Mouse (Mus musculus): ENCODE data around the gene Caprin1.

The Caprin1 gene

DNA sequence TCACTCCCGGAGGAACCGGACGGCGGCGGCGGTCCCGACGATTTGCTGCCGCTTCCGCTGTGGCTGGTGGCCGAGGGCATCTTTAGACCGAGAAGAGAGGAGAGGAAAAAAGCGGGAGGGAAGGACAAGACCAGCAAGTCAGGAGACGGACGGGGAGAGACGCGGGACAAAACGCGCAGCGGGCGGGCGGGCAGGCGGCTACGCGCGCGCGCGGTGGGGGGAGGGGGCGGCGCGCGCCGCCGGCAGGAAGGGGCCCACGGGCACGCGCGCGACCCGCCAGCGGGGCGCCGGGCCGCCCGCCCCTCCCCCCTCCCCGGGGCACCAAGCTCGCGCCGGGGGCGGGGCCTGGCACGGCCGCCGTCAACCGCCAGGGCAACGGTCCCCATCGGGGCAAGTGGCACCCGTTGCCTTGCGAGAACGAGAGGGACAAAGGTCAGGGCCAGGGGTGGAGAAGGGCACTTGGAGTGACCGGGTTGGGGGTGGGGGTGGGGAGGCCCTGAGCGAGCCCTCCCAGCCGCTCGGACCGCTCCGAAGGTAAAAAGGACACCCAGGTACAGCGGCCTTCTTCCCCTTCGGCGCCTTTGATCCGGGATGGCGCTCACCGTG is 485 bp downstream of the Caprin1 start:
- peak; percentile 69 for DNase-seq (ENCODE audit: low read depth, low spot score)

DNA sequence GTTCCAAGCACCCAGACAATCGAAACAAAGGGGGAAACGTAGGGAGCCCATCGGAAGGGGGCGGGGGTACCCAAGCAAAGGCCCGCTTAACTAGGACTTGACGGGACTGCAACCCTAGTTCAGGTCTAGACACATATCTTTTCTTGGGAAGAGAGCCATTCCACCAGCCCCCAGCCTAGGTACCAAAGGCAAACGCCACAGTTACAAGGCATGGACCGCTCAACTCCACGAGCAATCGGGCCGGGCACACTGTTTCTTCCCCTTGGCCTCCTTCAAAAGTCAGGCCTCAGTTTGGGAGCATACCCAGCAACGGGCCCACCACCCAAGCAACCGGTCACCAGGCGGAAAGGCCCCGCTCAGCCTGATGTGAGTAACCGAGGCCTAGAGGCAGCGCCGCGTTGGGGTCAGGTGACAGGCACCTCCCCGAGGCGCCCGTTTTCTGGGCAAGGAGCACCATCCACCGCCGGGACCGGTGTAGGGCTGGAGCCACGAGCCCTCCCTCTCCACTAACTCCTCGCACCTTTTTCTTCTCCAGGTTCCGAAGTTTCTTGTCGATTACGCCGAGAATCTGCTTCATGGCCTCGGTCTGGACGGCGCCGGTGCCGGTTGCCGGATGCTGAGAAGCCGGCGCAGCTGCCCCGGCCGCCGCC is 1.1 kb downstream of the Caprin1 start:
- DNase-seq (ENCODE audit: low read depth, low spot score) = peak; percentile 65

DNA sequence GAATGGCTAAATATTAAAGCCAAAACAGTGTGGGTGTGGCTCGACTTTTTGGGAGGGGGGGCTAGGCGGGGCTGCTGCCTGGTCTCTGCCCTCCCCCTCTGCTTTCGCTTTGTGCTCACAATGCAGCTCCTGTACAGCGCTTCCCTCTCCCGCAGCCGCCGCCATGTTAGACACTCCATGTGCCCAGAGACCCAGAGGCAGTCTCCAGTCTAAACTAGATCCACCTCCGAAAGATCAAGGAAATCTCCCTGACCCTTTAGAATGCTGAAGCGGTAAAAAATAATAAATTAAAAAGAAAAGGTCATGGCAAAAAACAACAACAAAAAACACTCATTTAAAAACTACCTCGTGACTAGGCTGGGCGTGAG is 1.6 kb downstream of the Caprin1 start:
- peak; percentile 93 for DNase-seq (ENCODE audit: low read depth, low spot score)

DNA sequence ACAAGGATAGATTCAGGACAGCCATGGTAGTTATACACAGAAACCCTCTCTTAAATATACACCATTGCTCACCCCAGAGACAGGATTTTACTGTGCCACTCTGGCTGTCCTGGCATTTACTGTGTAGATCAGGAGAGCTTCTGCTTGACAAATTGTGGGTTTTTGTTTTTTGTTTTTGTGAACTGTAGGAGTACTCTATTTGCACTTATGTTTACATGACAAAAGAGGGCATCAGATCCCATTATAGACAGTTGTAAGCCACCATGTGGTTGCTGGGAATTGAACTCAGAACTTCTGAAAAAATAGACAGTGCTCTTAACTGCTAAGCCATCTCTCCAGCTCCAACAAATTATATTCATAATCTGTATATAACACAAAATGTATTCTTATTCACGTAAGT is 5.4 kb downstream of the Caprin1 start:
- no peak for DNase-seq (ENCODE audit: low read depth, low spot score)

DNA sequence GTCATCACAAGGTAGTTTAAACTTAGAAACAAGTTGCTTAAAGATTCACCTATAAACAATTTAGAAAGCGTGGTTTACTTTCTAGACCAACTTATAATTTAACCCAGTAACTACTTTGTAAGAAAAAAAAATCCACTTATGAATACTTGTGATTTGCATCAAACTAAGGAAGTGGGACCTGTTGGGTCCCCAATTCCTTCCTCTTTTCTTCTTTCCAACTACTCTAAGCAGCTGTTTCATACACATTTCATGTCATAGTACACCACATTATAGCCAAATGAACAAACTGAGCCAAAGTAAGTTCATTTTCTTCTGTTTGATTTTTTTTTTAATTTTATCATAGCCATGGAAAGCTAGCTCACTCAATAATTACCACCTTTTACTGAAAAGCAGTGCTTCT is 11.7 kb downstream of the Caprin1 start:
- no peak for DNase-seq (ENCODE audit: low read depth, low spot score)

DNA sequence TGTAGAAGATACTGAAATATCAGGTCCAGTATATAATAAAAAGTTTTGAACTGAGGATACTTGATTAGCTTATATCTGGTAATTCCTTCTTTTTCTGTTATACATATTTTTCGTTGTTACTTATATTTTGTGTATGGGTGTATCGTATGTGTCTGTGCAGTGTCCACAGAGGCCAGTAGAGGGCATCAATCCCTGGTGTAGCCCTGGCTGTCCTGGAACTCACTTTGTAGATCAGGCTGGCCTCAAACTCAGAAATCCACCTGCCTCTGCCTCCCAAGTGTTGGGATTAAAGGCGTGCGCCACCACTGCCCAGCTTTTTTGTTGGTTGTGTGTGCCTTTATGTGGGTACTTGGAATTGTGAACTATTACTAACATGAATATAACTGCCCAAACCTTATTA is 12.8 kb downstream of the Caprin1 start:
- DNase-seq (ENCODE audit: low read depth, low spot score) = peak; percentile 67

DNA sequence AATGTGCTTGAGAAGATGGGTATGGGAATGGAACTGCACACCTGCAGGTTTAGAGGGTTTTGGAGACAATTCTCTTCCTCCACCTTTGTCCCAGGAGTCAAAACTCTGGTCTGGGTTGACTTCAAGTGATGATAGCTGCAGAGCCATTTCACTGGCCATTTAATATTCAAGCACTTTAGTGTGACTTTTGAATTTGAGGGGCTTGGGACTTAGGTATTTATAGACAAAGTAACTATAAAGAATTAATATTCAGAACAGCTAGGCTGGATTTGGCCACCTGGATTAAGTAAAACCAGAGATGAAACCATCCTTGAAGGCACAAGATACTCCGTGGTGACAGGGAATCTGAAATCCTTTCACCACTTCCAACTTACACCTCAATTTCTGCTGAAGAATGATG is 35.0 kb downstream of the Caprin1 start:
- no peak for DNase-seq (ENCODE audit: low read depth, low spot score)

DNA sequence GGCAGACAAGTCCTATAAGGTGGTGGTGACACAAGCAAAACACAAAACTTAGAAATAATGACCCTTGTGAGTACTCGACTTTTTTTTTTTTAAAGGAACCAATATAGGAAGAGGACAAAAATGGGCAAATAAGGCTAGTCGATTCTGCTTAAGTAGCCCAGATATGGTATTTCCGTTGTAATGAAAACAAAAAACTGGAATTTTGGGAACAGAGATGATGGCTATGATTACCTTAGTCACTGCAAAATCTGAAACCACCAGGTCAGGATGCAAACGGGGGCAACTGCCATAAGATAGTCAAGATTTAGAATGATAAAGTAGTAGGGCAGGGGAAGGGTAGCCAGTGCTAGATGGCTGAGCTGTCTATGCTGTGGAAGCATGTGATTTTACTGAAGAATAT is 35.5 kb downstream of the Caprin1 start:
- DNase-seq (ENCODE audit: low read depth, low spot score) = peak; percentile 44

DNA sequence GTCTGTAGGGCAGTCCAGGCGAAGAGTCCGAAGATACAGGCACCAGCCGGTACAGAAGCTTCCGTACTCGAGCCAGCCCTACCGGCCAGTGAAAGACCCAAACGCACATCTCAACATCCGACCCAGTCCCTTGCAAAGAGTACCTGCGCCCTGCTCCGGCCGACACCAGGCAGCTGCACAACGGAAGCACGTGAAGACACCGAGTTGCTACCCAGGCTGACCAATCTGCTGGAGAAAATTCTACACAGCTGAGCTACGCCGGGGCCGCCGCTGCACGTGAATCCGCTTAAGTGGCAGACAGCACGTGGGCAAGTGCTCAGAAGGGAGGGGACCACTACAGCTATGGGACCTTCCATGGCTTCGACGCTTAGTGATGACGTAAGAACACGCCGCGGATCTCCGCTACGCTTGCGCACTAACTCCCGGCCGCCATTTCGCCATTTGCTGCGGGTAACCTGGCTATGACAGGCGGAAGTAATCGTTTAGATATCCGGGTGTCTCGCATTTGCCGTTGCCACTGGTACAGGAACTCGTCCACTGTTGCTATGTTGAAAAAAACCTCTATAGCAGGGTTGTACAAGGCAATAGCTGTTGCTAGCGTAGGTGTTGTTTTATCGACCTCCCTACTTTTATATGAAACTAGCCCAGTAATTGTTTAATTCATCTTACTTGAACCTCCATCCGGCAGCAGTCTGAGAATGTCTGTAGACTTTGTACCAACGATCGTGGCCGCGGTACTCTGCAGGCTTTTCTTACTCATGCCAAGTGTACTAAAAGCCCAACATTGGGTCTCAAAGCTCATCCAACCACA is 36.3 kb downstream of the Caprin1 start, which contains the start of gene Nat10:
Nat10 (minus strand) TSS at position 365 of the 811 bp plus-strand sequence.
- peak; percentile 99 for DNase-seq (ENCODE audit: low read depth, low spot score)

DNA sequence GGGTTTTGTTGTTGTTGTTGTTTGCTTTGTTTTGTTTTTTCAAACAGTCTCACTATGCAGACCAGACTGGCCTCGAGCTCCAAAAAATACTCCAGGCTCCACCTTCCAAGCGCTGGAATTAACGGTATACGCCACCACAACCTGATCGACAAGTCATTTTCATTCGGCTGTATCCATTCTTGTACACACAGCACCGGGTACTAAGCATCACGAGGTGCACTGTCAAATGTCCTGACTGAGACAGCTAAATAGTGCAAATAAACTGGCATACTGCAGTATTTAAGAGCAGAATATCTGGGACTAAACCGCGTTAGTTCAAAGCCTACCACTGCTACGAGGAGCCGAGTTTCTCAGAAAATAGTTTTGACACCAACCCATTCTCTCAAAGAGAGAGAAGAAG is 37.0 kb downstream of the Caprin1 start:
- DNase-seq (ENCODE audit: low read depth, low spot score) = peak; percentile 54

DNA sequence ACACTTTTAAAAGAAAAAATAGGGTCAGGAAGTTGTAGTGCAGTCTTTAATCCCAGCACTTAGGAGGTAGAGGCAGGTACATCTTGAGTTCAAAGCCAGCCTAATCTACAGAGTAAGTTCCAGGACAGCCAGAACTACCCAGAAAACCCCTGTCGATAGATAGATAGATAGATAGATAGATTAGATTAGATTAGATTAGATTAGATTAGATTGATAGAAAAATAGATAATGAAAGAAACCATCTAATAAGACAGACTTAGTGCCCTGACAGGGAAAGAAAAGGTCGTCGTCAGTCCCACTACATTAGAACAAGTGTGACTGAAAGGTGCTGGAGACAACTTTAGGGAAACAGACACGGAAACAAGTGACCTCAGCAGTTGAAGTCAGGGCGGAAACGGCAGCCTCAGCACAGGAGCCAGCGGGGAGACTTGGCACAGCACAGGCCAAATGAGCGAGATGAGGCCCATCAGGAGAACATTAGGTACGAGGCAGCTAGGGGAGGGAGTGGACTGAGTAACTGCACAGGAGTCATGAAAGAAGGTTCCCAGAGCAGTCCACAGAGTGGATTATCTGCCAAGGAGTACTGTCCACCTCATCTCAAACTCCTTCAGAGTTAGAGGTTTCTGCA is 41.9 kb downstream of the Caprin1 start:
- DNase-seq (ENCODE audit: low read depth, low spot score) = no peak

DNA sequence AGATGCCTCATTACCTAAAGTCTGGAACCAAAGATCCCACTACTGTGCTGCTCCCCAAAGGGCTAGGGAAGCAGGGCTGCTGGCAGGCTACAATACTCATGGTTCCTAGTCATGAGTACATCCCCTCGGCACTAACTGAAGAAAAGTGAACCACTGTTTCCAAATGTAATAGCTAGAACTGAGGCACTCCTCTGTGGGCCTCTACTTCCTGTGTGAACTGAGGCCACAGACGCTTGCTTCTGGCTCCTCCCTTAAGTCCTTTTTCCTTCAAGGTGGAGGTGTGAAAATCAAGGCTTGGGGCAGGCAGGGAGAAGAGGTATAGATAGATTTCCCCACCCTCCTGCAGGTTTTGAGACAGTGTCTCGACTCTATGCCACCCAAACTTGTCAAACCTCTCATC is 42.8 kb downstream of the Caprin1 start:
- no peak for DNase-seq (ENCODE audit: low read depth, low spot score)

DNA sequence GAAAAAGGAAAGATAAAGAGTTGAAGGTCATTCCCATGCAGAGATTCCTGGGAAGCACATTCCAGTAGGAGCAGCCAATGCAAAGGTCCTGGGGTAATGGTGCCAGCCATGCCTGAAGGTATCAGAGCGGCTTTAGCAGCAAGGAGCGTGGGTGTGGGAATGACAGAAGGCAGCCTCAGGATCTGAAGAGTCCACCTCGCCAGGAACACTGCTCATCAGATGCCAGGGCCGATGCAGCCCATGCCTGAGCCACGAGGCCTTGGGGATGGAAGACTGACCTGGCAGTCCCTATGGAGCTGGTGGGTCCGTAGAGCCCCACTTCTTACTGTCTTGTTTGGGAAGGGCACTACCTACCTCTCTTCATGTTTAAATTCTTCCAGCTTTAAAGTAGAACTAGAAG is 45.7 kb downstream of the Caprin1 start:
- no peak for DNase-seq (ENCODE audit: low read depth, low spot score)

DNA sequence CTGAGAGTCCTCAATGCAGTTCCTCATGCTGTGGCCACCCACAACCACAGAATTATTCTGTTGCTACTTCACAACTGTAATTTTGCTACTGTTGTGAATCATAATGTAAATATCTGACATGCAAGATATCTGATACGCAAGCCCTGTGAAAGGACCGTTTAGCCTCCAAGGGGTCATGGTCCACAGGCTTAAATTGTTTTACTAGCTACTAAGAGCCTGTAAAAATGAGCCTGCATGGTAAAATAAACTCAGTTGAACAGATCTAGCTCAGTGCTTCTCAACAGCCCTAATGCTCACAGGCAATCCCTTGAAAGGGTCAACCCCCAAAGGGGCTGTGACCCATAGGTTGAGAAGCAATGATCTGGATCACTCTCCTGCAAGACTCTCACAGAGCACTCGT is 48.4 kb downstream of the Caprin1 start:
- DNase-seq (ENCODE audit: low read depth, low spot score) = no peak

DNA sequence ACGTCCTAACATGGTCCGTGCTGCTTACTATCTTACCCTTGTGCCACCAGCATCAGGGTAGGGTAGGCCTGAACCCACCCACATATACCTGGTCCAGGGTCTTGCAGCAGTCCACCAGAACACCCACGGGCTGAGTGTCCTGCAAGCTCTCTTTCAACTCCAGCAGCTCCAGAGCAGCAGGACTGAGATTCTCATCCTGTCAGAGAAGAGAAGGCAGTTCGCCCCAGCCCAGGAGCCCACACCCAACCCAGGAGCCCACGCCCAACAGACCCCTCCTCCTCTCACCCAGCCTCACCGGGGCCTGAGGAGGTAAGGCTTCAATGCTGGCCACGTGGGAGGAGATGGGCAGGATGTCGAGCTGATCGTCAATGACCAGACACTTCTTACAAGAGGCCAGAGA is 49.6 kb downstream of the Caprin1 start:
- no peak for DNase-seq (ENCODE audit: low read depth, low spot score)

DNA sequence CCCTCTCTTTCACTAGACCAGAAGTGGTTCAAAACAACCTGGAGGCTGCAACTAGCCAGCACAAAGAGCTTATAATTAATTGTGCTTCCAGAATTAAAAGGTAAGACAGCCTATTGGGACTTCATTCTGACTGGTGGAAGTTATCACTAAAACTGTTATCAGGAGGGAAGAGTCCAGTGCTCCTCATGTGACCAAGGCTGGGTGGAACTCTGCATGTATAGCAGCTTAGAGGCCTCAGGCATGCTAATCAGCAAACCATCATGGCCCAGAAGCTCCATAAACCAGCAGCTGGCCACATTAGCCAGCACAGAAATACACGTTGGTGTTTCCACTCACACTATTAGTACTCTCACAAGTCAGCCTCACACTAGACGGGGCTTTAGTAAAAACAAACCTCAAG is 50.7 kb downstream of the Caprin1 start:
- no peak for DNase-seq (ENCODE audit: low read depth, low spot score)

DNA sequence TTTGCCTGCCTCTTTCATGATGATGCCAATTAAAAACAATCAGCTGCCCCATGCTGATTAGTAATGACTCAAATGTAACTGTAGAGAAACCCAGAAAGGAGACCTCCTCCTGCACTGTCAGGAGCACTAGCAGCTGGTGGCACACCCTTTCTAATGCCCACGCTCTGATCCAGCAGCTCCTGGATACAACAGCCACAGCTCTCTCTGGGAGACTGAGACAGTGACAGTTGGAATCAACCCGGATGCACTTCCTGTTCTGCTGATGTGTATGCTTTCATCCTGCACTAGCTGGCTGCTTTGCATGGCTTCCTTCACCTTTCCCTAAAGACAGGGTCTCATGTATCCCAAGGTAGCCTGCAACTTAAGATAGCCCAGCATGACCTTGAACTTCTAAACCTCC is 51.4 kb downstream of the Caprin1 start:
- no peak for DNase-seq (ENCODE audit: low read depth, low spot score)

DNA sequence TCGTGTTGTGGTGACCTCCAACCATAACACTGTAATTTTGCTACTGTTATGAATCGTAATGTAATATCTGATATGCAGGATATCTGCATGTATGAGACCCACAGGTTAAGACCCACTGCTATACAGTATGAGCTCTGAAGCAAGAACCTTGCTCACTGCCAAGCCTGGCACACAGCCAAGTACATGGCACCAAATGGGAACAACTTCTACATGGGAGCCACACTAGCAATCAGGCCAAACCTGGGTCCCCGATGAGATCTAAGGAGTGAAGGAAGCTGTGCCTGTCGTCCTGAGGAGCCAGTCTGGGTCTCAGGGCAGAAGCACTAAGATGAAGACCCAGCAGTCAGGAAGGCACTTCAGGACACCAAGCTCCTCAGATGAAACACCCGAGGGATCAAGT is 52.0 kb downstream of the Caprin1 start:
- DNase-seq (ENCODE audit: low read depth, low spot score) = no peak

DNA sequence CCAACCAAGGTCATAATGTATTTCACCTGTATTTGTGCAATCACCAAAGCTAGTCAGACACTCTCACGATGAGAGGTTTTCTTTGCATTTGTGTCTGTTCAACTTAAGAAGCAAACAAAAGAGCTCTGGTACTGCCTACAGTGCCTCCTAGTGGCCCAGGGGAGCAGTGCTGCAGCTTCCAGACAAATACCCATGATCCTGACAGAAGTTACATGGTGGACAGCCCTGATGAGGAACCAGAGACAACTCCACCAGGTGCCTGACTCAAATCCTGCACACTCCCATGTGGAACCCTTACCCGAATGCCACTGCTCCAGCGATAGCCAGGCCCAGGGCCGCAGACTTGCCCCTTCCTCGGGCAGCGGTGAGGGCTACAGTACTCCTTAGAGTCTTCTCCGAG is 53.5 kb downstream of the Caprin1 start:
- peak; percentile 85 for DNase-seq (ENCODE audit: low read depth, low spot score)

DNA sequence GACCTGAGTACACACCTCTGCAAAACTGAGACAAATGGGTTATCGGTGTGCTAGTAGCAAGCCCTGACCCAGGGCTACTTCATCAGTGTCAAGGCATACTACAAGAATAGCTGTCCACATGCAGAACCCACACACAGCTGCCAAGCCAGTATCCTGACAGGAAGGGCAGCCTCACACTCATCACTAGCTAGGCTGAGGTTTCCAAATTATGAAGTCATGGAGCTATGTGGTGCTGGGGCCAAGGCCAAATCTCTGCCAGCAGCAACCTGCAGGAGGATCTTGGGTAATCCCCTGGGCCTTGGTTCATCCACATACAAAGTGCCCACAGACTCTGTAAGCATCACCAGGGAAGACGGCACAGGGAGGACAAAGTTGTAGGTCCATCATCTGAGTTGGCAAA is 53.9 kb downstream of the Caprin1 start:
- DNase-seq (ENCODE audit: low read depth, low spot score) = peak; percentile 40

DNA sequence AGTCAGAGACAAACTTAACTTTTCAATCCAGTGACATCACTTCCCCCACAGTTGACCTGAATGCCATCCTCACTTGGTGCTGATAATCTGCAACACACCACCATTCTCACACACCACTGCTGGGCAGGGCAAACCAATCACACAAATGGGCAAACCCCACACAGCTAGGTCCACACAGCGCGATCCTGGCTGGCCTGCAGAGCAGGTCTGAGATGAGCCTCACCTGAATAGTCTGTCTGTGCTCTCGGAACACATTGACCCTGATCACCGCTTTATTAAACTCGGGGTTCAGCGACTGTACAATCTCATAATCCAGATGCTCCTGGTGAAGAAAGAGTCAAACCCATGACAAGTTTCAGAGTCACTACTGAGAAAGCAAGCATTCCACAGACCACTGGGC is 54.6 kb downstream of the Caprin1 start:
- DNase-seq (ENCODE audit: low read depth, low spot score) = no peak

DNA sequence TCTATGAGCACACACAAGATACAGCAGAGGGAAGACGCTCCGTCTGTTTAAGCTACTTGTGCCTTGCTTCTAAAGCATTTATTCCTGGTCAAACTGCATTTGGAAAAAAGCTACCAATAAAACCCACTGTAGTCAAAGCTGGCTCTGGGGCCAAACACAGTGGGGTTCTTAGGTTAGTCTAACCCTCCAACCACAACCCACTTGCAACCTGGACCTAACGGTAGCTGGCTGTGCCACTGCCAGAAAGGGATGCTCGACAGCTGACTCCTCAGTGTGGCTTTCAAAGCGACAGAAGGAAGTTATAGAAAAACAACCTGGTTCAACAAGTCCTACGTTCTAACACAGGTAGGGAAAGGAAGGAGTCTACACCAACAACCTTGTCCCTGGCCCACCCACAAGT is 66.0 kb downstream of the Caprin1 start:
- no peak for DNase-seq (ENCODE audit: low read depth, low spot score)

DNA sequence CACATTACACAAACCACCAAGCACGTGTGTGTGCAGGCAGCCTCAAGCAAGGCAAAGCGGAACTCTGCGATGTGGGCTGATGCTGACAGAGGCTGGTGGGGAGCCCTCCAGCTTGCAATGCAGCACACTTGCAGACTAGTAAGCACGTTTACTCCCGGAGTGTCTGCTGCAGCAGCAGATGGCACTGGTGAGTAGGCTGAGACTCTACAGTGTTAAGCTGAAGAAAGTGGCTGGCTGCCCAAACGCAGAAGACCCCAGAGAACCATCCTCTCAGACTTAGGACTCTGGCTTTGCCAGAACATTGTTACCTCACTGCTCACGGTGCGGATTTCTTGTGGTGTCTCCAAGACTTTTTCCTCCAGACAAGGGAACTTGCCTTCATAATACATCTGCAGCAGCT is 66.5 kb downstream of the Caprin1 start:
- no peak for DNase-seq (ENCODE audit: low read depth, low spot score)

Data from 3T3-L1 (cell line).